Mouse (Mus musculus) ES-E14 (cell line): ENCODE results near the gene Gsk3b. TPM values are rescaled to one million over a fixed set of nuclear protein-coding genes. Genes with fewer than 3 reads are reported as not detected.

Experiments
- DNase-seq: peaks from one replicate; pipeline ENCODE4 v3.0.0-alpha.2; 2013; ENCODE audit warnings: low read depth, low spot score
- H3K27ac ChIP-seq: 2 replicates; pipeline ENCODE4 v1.5.1; 2012; ENCODE audit warnings: low read depth, mild to moderate bottlenecking, low read length, moderate library complexity, mixed read lengths; ENCODE audit not compliant: poor library complexity, insufficient read depth, severe bottlenecking
- H3K36me3 ChIP-seq: 2 replicates; pipeline ENCODE4 v1.6.1; 2012; ENCODE audit warnings: mild to moderate bottlenecking, low read length, moderate library complexity, mixed read lengths; ENCODE audit not compliant: control insufficient read depth, poor library complexity, insufficient read depth, severe bottlenecking
- H3K4me1 ChIP-seq, 2 experiments: fragments of 150-350 bp in 1 of 2; sonication (generic) in 1 of 2; 2 replicates each; pipeline ENCODE4 v1.6.1; 2012; ENCODE audit warnings: low read length in 2 of 2, mild to moderate bottlenecking in 1 of 2, mixed read lengths in 1 of 2; ENCODE audit not compliant: control insufficient read depth in 2 of 2, insufficient read depth in 2 of 2, poor library complexity in 1 of 2
- H3K4me3 ChIP-seq, 2 experiments: fragments of 150-350 bp in 1 of 2; sonication (generic) in 1 of 2; 2 replicates each; pipeline ENCODE4 v1.5.1; 2012; ENCODE audit warnings: low read length in 2 of 2, low read depth in 1 of 2, mild to moderate bottlenecking in 1 of 2, mixed read lengths in 1 of 2; ENCODE audit not compliant: insufficient read depth in 1 of 2, poor library complexity in 1 of 2, severe bottlenecking in 1 of 2
- H3K9ac ChIP-seq: 2 replicates; pipeline ENCODE4 v1.6.1; 2012; ENCODE audit warnings: low read depth, mild to moderate bottlenecking, low read length, mixed read lengths; ENCODE audit not compliant: poor library complexity, insufficient read depth, severe bottlenecking
- H3K9me3 ChIP-seq: fragments of 150-350 bp; sonication (generic); 2 replicates; pipeline ENCODE4 v1.6.1; 2012; ENCODE audit warnings: low read depth, mild to moderate bottlenecking, low read length; ENCODE audit not compliant: control insufficient read depth, insufficient read depth
- CHD2 ChIP-seq: IDR thresholded peaks from 2 replicates; pipeline ENCODE4 v1.6.1; 2014; ENCODE audit warnings: mild to moderate bottlenecking, low read depth, low read length, inconsistent platforms
- HCFC1 ChIP-seq: IDR thresholded peaks from 2 replicates; pipeline ENCODE4 v1.6.1; 2012; ENCODE audit warnings: low read length, inconsistent platforms, borderline replicate concordance; ENCODE audit not compliant: insufficient read depth
- MAFK ChIP-seq: IDR thresholded peaks from 2 replicates; pipeline ENCODE4 v1.6.1; 2014; ENCODE audit warnings: mild to moderate bottlenecking, low read depth, low read length, inconsistent platforms; ENCODE audit not compliant: insufficient read depth
- ZC3H11A ChIP-seq: IDR thresholded peaks from 2 replicates; pipeline ENCODE4 v1.6.1; 2012; ENCODE audit warnings: low read depth, mild to moderate bottlenecking, inconsistent platforms, low read length, borderline replicate concordance
- ZNF384 ChIP-seq: IDR thresholded peaks from 2 replicates; pipeline ENCODE4 v1.6.1; 2012; ENCODE audit warnings: low read depth, low read length, inconsistent platforms
- in situ Hi-C, 2 experiments: fragments of 600-800 bp; cut with MboI; formaldehyde crosslinking; loops; one replicate each; pipeline ENCODE4 v1.15.1; 2025; ENCODE audit warnings: low sequenced_read_pairs in 2 of 2, inconsistent platforms in 1 of 2; ENCODE audit not compliant: unreplicated experiment in 2 of 2
- total RNA-seq: library from RNA; depleted of rRNA; stranded (reverse); fragments of 300-350 nt; gene quantifications from 2 replicates; pipeline ENCODE4 v1.2.3, GENCODE M21; 2012

Gsk3b gene
- total RNA-seq, 1 experiment = 19.5 TPM

DNA sequence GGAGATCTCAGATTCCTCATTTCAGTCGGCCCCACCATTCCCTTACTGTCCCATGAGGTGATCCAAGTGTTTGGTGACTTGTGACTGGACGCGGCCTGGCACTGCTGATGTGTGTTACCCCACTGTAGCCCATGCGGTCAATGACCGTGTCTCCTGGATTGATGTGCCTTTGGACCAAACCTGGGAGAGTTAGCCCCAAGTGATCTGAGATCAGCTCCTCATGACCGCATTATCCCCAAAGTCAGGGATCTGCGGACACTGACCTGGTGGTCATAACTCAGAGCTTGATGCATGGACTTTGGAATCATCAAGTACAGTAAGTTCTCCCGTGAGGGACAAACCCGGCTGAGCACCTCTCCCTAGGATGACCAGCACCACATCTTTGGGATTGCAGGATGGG is 167.1 kb downstream of the Gsk3b start:
- no peak for TF ChIP-seq HCFC1
- TF ChIP-seq ZNF384 = no peak
- no peak for TF ChIP-seq ZC3H11A
- no peak for TF ChIP-seq CHD2
- H3K27ac ChIP-seq = no peak overlapping the region
- in situ Hi-C loops = no loop called here
- no peaks in the 10 kb centered on the region for H3K4me1 ChIP-seq
- no peaks in the 10 kb centered on the region for H3K36me3 ChIP-seq
- no peak for DNase-seq
- H3K4me3 ChIP-seq = no peak overlapping the region
- H3K9ac ChIP-seq = no peak overlapping the region
- no peaks in the 10 kb centered on the region for H3K9me3 ChIP-seq

DNA sequence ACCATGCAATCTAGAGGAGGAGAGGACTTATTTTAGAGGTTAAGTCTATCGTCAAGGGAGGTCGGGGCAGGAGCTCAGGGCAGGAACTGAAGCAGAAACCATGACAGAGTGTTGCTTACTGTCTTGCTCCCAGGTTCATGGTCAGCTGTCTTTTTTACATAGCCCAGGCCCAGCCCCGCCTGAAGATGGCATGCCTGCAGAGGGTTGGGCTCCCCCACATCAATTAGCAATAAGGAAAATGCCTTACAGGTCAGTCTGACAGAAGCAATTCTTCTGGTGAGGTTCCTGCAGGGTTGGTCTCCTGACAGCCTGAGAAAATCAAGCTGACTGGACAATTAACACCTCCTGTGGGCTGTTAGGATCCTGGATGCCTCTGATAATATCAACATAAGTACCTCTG is 182.8 kb downstream of the Gsk3b start:
- no peak for DNase-seq
- no peak overlapping the region for H3K4me3 ChIP-seq
- H3K9me3 ChIP-seq = no peaks in the 10 kb centered on the region
- 0 out of 2 replicates have a peak overlapping the region, but pooled peaks have one; percentile 2 for H3K27ac ChIP-seq
- H3K4me1 ChIP-seq = peaks cover 0 to 3% of the 10 kb centered on the region in 2 experiments; a peak in 1 of 4 replicates
- in situ Hi-C loops = no loop called here
- no peak for TF ChIP-seq MAFK
- no peaks in the 10 kb centered on the region for H3K36me3 ChIP-seq
- H3K9ac ChIP-seq = no peak overlapping the region

DNA sequence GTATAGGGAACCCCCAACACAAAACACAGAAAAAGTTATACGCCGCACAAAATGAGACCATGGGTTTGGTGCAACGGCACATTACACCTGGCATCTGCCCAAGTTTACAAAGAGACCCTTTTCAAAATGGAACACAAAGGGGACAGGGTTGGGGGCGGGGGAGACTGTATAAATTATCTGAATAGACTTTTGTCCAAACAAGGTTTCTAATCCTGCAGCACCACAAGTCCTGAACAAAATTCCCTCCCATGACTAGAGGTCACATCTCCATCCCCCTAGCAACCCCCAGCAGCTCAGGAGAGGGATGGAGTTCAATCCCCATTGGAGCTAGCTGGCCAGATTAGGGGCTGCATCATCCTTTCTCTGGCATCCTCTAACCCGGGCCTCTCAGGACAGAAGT is 183.7 kb downstream of the Gsk3b start:
- Histone ChIP-seq H3K9ac (no peak overlapping the region), H3K27ac (no peak overlapping the region)
- in situ Hi-C loops = no loop called here

DNA sequence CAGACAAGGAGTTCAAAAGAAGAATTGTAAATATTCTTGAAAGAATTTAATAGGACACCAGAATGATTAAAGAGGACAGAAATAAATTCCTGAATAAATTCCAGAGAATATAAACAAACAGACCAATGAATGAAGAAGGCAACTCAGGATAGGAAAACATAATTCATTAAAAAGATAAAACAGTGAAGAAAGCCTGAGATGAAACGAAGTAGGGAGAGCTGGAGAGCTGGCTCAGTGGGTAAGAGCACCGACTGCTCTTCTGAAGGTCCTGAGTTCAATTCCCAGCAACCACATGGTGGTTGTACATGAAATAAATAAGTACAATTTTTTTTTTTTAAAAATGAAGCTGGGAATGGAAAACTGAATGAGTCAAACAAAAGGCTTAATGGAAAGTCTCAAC is 185.9 kb downstream of the Gsk3b start:
- no peak overlapping the region for H3K27ac ChIP-seq
- no peak overlapping the region for H3K9ac ChIP-seq
- H3K36me3 ChIP-seq = no peaks in the 10 kb centered on the region
- no peaks in the 10 kb centered on the region for H3K9me3 ChIP-seq
- in situ Hi-C loops = no loop called here
- TF ChIP-seq CHD2 = no peak
- no peak for TF ChIP-seq ZC3H11A
- TF ChIP-seq ZNF384 = no peak
- TF ChIP-seq MAFK = no peak
- TF ChIP-seq HCFC1 = no peak
- peaks cover 0 to 3% of the 10 kb centered on the region in 2 experiments; a peak in 1 of 4 replicates for H3K4me1 ChIP-seq
- no peak for DNase-seq
- H3K4me3 ChIP-seq = no peak overlapping the region

More for the DNA sequence above, 183.7 kb downstream of the Gsk3b start:
- H3K4me1 ChIP-seq = peaks cover 0 to 3% of the 10 kb centered on the region in 2 experiments; a peak in 1 of 4 replicates
- H3K4me3 ChIP-seq = no peak overlapping the region
- H3K9me3 ChIP-seq = no peaks in the 10 kb centered on the region
- H3K36me3 ChIP-seq = no peaks in the 10 kb centered on the region
- TF ChIP-seq HCFC1 (no peak), ZC3H11A (no peak), ZNF384 (no peak), CHD2 (no peak), MAFK (no peak)
- DNase-seq = no peak

DNA sequence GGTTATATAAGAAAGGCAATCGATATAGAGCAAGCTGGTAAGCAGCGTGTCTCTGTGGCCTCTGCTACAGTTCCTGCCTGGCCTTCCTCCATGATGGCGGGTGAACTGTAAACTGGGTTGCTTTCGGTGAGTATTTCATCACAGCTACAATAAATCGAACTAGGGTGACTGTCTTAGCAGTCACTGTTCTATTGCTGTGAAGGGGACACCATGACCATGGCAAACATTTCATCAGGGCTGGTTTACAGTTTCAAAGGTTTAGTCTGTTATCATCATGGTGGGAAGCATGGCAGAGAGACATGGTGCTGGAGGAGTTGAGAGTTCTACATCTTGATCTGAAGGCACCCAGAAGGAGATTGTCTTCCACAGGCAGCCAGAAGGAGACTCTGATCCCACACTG is 191.0 kb downstream of the Gsk3b start:
- Histone ChIP-seq H3K27ac (no peak overlapping the region), H3K4me3 (no peak overlapping the region), H3K36me3 (no peaks in the 10 kb centered on the region), H3K9me3 (no peaks in the 10 kb centered on the region), H3K9ac (no peak overlapping the region), H3K4me1 (no peaks in the 10 kb centered on the region)
- no peak for DNase-seq
- TF ChIP-seq ZC3H11A = no peak
- no peak for TF ChIP-seq CHD2
- no peak for TF ChIP-seq ZNF384
- TF ChIP-seq HCFC1 = no peak
- no peak for TF ChIP-seq MAFK
- in situ Hi-C loops = no loop called here
